Mouse (Mus musculus): ENCODE measurements around the gene Tmem120a. TPM values are rescaled to one million over a fixed set of nuclear protein-coding genes. Genes with fewer than 3 reads are reported as not detected.

The Tmem120a gene
- 32.7 TPM for polyA plus RNA-seq (2012; fragmentation: generic; extraction: Trizol)

DNA sequence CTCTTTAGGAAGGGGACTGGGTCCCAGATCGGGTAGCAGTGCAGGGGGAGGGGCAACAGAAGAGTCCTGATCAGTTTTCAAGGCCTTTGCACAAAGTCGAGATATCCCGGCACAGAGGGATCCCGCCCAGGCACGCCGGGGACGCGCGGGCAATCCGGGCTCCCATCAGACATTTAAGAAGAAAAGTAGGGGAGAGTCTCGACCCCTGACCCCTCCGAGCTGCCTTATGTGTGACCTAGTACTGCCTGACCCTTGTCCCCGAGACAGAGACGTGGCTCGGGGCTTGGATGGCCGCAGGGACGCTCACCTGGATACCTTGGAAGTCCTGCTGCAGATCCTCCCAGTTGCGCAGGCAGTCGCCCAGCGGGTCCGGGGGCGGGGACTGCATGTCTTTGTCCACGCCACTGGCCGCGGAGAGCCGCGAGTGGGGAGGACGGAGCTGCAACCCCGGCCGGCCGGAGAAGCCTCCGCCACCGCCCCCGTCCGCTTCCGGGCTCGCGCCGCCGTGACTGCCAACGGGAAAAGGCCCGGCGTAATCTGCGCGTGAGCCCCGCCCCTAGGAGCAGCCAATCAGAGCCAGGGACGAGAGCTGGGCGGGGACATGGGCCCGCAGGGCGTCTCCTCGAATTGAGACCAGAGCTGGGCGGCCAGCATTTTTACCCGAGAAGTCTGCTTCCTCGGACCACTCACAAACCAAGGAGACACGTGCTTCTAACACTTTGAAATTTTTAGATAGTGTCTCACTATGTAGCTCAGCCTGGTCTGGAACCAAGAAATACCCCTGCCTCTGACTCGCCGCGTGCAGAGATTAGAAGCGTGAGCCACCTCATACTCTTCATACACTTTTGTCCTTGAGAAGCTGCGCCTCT is at the start of gene Tmem120a:
TSS of gene Tmem120a (minus strand) at position 708 of the 869 bp plus-strand sequence.
- H3K79me2 ChIP-seq (ENCODE audit: control insufficient read depth, insufficient read depth): no peaks in the 10 kb centered on the region
- H3K36me3 ChIP-seq (ENCODE audit: control insufficient read depth, insufficient read depth): no peaks in the 10 kb centered on the region
- H3ac ChIP-seq (ENCODE audit: control insufficient read depth, insufficient read length): peak within 1 kb of the TSS; percentile 55
- H3K4me3 ChIP-seq: peak within 1 kb of the TSS; percentile 60
- peak within 1 kb of the TSS; percentile 86 for H3K4me2 ChIP-seq (ENCODE audit: low read depth)
- no peak for TF ChIP-seq MAX (IDR thresholded peaks at IDR 0.05; ENCODE audit: low read depth)
- no peak for TF ChIP-seq REST (IDR thresholded peaks at IDR 0.05; ENCODE audit: insufficient read depth, insufficient read length)
- no peak for TF ChIP-seq CEBPB (IDR thresholded peaks at IDR 0.05; ENCODE audit: insufficient read depth, poor library complexity, severe bottlenecking)
- TF ChIP-seq POLR2AphosphoS2 (IDR thresholded peaks at IDR 0.05; ENCODE audit: insufficient read length, low read depth): peak; percentile 74
- peak; percentile 83 for TF ChIP-seq POLR2A (IDR thresholded peaks at IDR 0.05; ENCODE audit: insufficient read length, low read depth)
- peak in 1 of 3 experiments; percentile 7 for TF ChIP-seq MYOD1 (IDR thresholded peaks at IDR 0.05; ENCODE audit: control insufficient read depth in 1 of 3, insufficient read length in 2 of 3, low read depth in 2 of 3)
- TF ChIP-seq TCF12 (IDR thresholded peaks at IDR 0.05; ENCODE audit: insufficient read depth, poor library complexity, severe bottlenecking): no peak
- no peaks in the 10 kb centered on the region for H3K27me3 ChIP-seq (ENCODE audit: control insufficient read depth, insufficient read depth, insufficient read length)

DNA sequence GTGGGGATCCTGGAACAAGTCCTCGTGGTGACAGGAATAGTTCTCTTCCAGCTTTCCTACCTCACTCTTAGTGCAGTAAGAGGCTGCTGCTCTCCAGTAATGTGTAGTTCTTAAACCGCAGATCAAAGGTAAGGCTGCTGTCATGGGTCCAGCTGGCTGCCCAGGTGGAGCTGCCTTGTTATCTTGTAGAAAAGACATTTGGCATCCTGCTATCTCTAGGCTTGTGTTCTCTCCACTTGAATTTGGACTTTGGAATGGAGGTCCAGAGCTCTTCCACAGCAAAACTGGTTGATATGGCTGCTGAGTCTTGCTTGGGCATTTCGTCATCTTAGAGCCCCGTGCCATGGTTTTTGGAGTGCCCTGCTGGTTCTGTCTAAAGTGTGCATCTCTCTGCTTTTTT is 38.7 kb upstream of the Tmem120a start:
- Histone ChIP-seq H3K4me2 (ENCODE audit: low read depth) (no peak overlapping the region), H3K27me3 (ENCODE audit: control insufficient read depth, insufficient read depth, insufficient read length) (no peaks in the 10 kb centered on the region), H3K79me2 (ENCODE audit: control insufficient read depth, insufficient read depth) (peaks cover 38% of the 10 kb centered on the region), H3ac (ENCODE audit: control insufficient read depth, insufficient read length) (no peak overlapping the region), H3K4me3 (no peak overlapping the region), H3K36me3 (ENCODE audit: control insufficient read depth, insufficient read depth) (peaks cover 55% of the 10 kb centered on the region)
- TF ChIP-seq POLR2AphosphoS2 (IDR thresholded peaks at IDR 0.05; ENCODE audit: insufficient read length, low read depth): no peak
- TF ChIP-seq CEBPB (IDR thresholded peaks at IDR 0.05; ENCODE audit: insufficient read depth, poor library complexity, severe bottlenecking): no peak
- TF ChIP-seq TCF3 (IDR thresholded peaks at IDR 0.05; ENCODE audit: insufficient read length, low read depth): no peak
- TF ChIP-seq POLR2A (IDR thresholded peaks at IDR 0.05; ENCODE audit: insufficient read length, low read depth): no peak
- no peak for TF ChIP-seq MAX (IDR thresholded peaks at IDR 0.05; ENCODE audit: low read depth)
- no peak for TF ChIP-seq E2F4 (IDR thresholded peaks at IDR 0.05; ENCODE audit: insufficient read depth)
- TF ChIP-seq MYOG (IDR thresholded peaks at IDR 0.05; ENCODE audit: control insufficient read depth in 1 of 3, insufficient read depth in 1 of 3, insufficient read length in 2 of 3, low read depth in 2 of 3): no peak
- TF ChIP-seq MYOD1 (IDR thresholded peaks at IDR 0.05; ENCODE audit: control insufficient read depth in 1 of 3, insufficient read length in 2 of 3, low read depth in 2 of 3): no peak
- TF ChIP-seq REST (IDR thresholded peaks at IDR 0.05; ENCODE audit: insufficient read depth, insufficient read length): no peak
- TF ChIP-seq SRF (IDR thresholded peaks at IDR 0.05; ENCODE audit: control insufficient read depth, insufficient read length, low read depth): no peak
- TF ChIP-seq USF1 (IDR thresholded peaks at IDR 0.05; ENCODE audit: low read depth): no peak
- no peak for TF ChIP-seq TCF12 (IDR thresholded peaks at IDR 0.05; ENCODE audit: insufficient read depth, poor library complexity, severe bottlenecking)

DNA sequence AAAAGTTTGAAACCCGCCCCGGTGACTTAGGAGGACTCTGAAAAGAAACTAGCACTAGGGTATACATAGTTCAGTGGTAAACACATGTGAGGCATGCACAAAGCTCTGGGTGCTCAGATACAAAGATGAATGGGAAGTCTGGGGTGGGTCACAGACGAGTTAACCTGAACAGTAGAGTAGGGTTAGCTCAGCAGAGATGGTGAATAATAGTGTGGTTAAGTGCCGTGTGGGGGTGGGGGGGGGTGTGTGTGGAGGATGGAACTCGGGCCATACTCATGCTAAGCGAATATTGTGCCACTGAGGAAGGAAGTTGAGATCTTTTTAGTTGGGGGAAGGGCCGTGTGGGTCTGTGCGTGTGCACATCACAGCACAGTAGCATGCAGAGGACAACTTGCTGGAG is 36.1 kb upstream of the Tmem120a start:
- peaks cover 31% of the 10 kb centered on the region for H3K36me3 ChIP-seq (ENCODE audit: control insufficient read depth, insufficient read depth)
- H3K79me2 ChIP-seq (ENCODE audit: control insufficient read depth, insufficient read depth): peaks cover 38% of the 10 kb centered on the region
- no peak overlapping the region for H3ac ChIP-seq (ENCODE audit: control insufficient read depth, insufficient read length)
- H3K27me3 ChIP-seq (ENCODE audit: control insufficient read depth, insufficient read depth, insufficient read length): no peaks in the 10 kb centered on the region
- H3K4me2 ChIP-seq (ENCODE audit: low read depth): peak overlapping the region; percentile 92
- no peak overlapping the region for H3K4me3 ChIP-seq
- no peak for TF ChIP-seq POLR2A (IDR thresholded peaks at IDR 0.05; ENCODE audit: insufficient read length, low read depth)
- TF ChIP-seq E2F4 (IDR thresholded peaks at IDR 0.05; ENCODE audit: insufficient read depth): no peak
- TF ChIP-seq TCF12 (IDR thresholded peaks at IDR 0.05; ENCODE audit: insufficient read depth, poor library complexity, severe bottlenecking): no peak
- TF ChIP-seq TCF3 (IDR thresholded peaks at IDR 0.05; ENCODE audit: insufficient read length, low read depth): no peak
- no peak for TF ChIP-seq REST (IDR thresholded peaks at IDR 0.05; ENCODE audit: insufficient read depth, insufficient read length)
- no peak for TF ChIP-seq CEBPB (IDR thresholded peaks at IDR 0.05; ENCODE audit: insufficient read depth, poor library complexity, severe bottlenecking)

DNA sequence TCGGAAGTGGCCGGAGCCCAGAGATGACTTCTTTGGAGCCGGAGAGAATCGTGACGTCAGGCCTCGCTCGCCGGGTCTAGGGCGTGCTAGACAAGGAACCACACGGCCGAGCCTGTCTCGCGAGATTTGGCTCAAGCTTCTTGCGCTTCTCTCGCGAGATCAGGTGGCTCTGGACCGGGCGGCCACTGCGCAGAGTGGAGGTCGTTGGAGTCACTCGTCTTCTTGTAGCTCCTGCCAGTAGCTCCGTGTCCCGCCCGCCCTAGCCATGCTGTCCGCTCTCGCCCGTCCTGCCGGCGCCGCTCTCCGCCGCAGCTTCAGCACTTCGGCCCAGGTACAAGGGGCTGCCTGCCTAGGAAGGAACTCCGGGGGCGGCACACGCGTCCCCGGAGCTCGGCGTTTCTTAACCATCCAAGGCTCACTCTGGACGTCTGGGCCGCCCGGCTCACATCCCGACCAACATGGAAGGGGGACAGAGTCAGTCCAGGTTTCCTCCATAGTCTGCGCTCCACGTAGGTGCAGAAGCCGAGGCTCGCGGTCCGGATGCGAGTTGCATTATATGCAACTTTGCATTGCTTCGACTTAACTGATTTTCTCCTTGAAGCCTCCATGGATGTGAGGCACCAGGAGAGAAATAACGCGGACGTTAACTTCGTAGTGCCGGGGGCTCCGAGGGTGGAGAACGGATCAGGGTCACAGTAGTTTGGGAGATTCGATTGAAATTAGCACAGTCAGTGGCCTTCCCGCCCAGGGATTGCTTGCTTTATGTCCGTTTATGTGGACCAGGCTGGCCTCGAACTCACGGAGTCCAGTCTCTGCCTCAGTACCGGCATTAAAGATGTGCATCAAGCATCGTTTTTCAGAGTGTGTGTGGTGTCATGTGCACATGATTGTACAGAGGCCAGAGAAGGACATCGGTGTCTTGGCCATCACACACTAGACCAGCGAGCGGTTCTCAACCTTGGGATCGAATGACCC is 34.5 kb upstream of the Tmem120a start, which contains the start of gene Mdh2:
TSS of gene Mdh2 (plus strand) at position 10 of the 975 bp plus-strand sequence.
- TF ChIP-seq SRF (IDR thresholded peaks at IDR 0.05; ENCODE audit: control insufficient read depth, insufficient read length, low read depth) (peak; percentile 47), MYOD1 (IDR thresholded peaks at IDR 0.05; ENCODE audit: control insufficient read depth in 1 of 3, insufficient read length in 2 of 3, low read depth in 2 of 3) (no peak), POLR2A (IDR thresholded peaks at IDR 0.05; ENCODE audit: insufficient read length, low read depth) (peak; percentile 99), REST (IDR thresholded peaks at IDR 0.05; ENCODE audit: insufficient read depth, insufficient read length) (peak; percentile 39), POLR2AphosphoS2 (IDR thresholded peaks at IDR 0.05; ENCODE audit: insufficient read length, low read depth) (peak; percentile 98), MAX (IDR thresholded peaks at IDR 0.05; ENCODE audit: low read depth) (no peak)
- no peaks in the 10 kb centered on the region for H3K27me3 ChIP-seq (ENCODE audit: control insufficient read depth, insufficient read depth, insufficient read length)
- peaks cover 17% of the 10 kb centered on the region for H3K36me3 ChIP-seq (ENCODE audit: control insufficient read depth, insufficient read depth)
- peaks cover 38% of the 10 kb centered on the region for H3K79me2 ChIP-seq (ENCODE audit: control insufficient read depth, insufficient read depth)
- peak within 1 kb of the TSS; percentile 92 for H3K4me2 ChIP-seq (ENCODE audit: low read depth)
- peak within 1 kb of the TSS; percentile 99 for H3K4me3 ChIP-seq
- peak within 1 kb of the TSS; percentile 67 for H3ac ChIP-seq (ENCODE audit: control insufficient read depth, insufficient read length)
